Mouse (Mus musculus) heart, embryonic 12.5 days (tissue): ENCODE data around the gene Tmem251. TPM values are rescaled to one million over a fixed set of nuclear protein-coding genes. Genes with fewer than 3 reads are reported as not detected.

Source experiments
- ATAC-seq: fragments of 200-750 bp; cut with Nextera tagmentation; 2 replicates; pipeline ENCODE4 v1.8.0; 2017; ENCODE audit warnings: moderate TSS enrichment, moderate library complexity; ENCODE audit not compliant: insufficient number of reproducible peaks, low FRiP score
- H3K27ac ChIP-seq: fragments of 300-500 bp; sonication (generic); 2 replicates; pipeline ENCODE4 v1.5.1; 2016; ENCODE audit warnings: mild to moderate bottlenecking, moderate library complexity; ENCODE audit not compliant: poor library complexity, severe bottlenecking
- H3K27me3 ChIP-seq: fragments of 300-500 bp; sonication (generic); replicated peaks from 2 replicates; pipeline ENCODE4 v1.6.1; 2016; ENCODE audit warnings: mild to moderate bottlenecking, moderate library complexity
- H3K36me3 ChIP-seq: fragments of 300-500 bp; sonication (generic); 2 replicates; pipeline ENCODE4 v1.6.1; 2016; ENCODE audit warnings: mild to moderate bottlenecking, moderate library complexity
- H3K4me1 ChIP-seq: fragments of 300-500 bp; sonication (generic); replicated peaks from 2 replicates; pipeline ENCODE4 v1.6.1; 2016; ENCODE audit warnings: mild to moderate bottlenecking
- H3K4me2 ChIP-seq: fragments of 300-500 bp; sonication (generic); 2 replicates; pipeline ENCODE4 v1.6.1; 2016; ENCODE audit warnings: mild to moderate bottlenecking, moderate library complexity
- H3K4me3 ChIP-seq: fragments of 300-500 bp; sonication (generic); 2 replicates; pipeline ENCODE4 v1.5.1; 2016; ENCODE audit warnings: mild to moderate bottlenecking
- H3K9ac ChIP-seq: fragments of 300-500 bp; sonication (generic); 2 replicates; pipeline ENCODE4 v1.6.1; 2016; ENCODE audit warnings: mild to moderate bottlenecking, moderate library complexity
- H3K9me3 ChIP-seq: fragments of 300-500 bp; sonication (generic); replicated peaks from 2 replicates; pipeline ENCODE4 v1.6.1; 2016; ENCODE audit warnings: mild to moderate bottlenecking, moderate library complexity
- WGBS: fragments of 180-500 bp; shearing (Covaris S2); methylation state at CpG from one replicate; pipeline ENCODE4 v1.1.7; 2016; 5-methylcytosine and 5-hydroxymethylcytosine counted together
- polyA plus RNA-seq: library from polyadenylated mRNA; unstranded; fragments of >200 nt; fragmentation: Nextera tagmentation; extraction: Ambion mirVana; gene quantifications from 2 replicates; pipeline ENCODE4 v1.2.1, GENCODE M21; 2016

The Tmem251 gene
- polyA plus RNA-seq, 1 experiment from 2014 or later: 8.2 TPM

- H3K4me3 ChIP-seq: no peak overlapping the region
- no peaks in the 10 kb centered on the region for H3K9me3 ChIP-seq
- H3K9ac ChIP-seq: no peak overlapping the region
- ATAC-seq: no peak
- no peak overlapping the region for H3K4me2 ChIP-seq
- no peak overlapping the region for H3K27ac ChIP-seq
- H3K4me1 ChIP-seq: 0 out of 2 replicates have a peak, but pooled peaks cover 2% of the 10 kb centered on the region
- 68% methylated on average over 20 of the region's 20 CpGs for WGBS
- H3K27me3 ChIP-seq: no peaks in the 10 kb centered on the region
- no peaks in the 10 kb centered on the region for H3K36me3 ChIP-seq
These were observed 30.3 kb upstream of the Tmem251 start for GRCm38 (mm10) chr12:102713153-102713865.

GRCm38 (mm10) chr12:102714116-102714515 lies 29.4 kb upstream of the Tmem251 start:
- Histone ChIP-seq H3K4me3 (no peak overlapping the region), H3K27ac (no peak overlapping the region), H3K4me1 (no peaks in the 10 kb centered on the region), H3K9me3 (no peaks in the 10 kb centered on the region), H3K9ac (no peak overlapping the region), H3K36me3 (no peaks in the 10 kb centered on the region), H3K4me2 (no peak overlapping the region), H3K27me3 (no peaks in the 10 kb centered on the region)
- 79% methylated on average over 2 of the region's 2 CpGs for WGBS
- no peak for ATAC-seq

GRCm38 (mm10) chr12:102714654-102715395 lies 28.7 kb upstream of the Tmem251 start:
- ATAC-seq: no peak
- H3K4me2 ChIP-seq: no peak overlapping the region
- H3K36me3 ChIP-seq: no peaks in the 10 kb centered on the region
- H3K4me1 ChIP-seq: no peaks in the 10 kb centered on the region
- H3K27me3 ChIP-seq: no peaks in the 10 kb centered on the region
- 77% methylated on average over 10 of the region's 10 CpGs for WGBS
- no peaks in the 10 kb centered on the region for H3K9me3 ChIP-seq
- H3K4me3 ChIP-seq: no peak overlapping the region
- no peak overlapping the region for H3K9ac ChIP-seq
- H3K27ac ChIP-seq: no peak overlapping the region

GRCm38 (mm10) chr12:102719552-102720315 lies 23.8 kb upstream of the Tmem251 start:
- Histone ChIP-seq H3K36me3 (no peaks in the 10 kb centered on the region), H3K4me2 (no peak overlapping the region), H3K4me1 (peaks cover 6% of the 10 kb centered on the region), H3K9me3 (no peaks in the 10 kb centered on the region), H3K27me3 (no peaks in the 10 kb centered on the region), H3K4me3 (no peak overlapping the region), H3K9ac (no peak overlapping the region), H3K27ac (no peak overlapping the region)
- WGBS: 32% methylated on average over 13 of the region's 13 CpGs
- ATAC-seq: no peak

- peaks cover 6% of the 10 kb centered on the region for H3K4me1 ChIP-seq
- WGBS: 56% methylated on average over 11 of the region's 11 CpGs
- no peak overlapping the region for H3K27ac ChIP-seq
- H3K4me2 ChIP-seq: no peak overlapping the region
- no peak overlapping the region for H3K4me3 ChIP-seq
- no peaks in the 10 kb centered on the region for H3K36me3 ChIP-seq
- ATAC-seq: no peak; the same call in 1 of the 2 replicates
- H3K9me3 ChIP-seq: no peaks in the 10 kb centered on the region
- no peak overlapping the region for H3K9ac ChIP-seq
- H3K27me3 ChIP-seq: no peaks in the 10 kb centered on the region
These were observed 21.1 kb upstream of the Tmem251 start for GRCm38 (mm10) chr12:102722451-102722850.

GRCm38 (mm10) chr12:102722966-102723365 lies 20.6 kb upstream of the Tmem251 start:
- 81% methylated on average over 8 of the region's 8 CpGs for WGBS
- Histone ChIP-seq H3K4me2 (no peak overlapping the region), H3K9me3 (no peaks in the 10 kb centered on the region), H3K27me3 (no peaks in the 10 kb centered on the region), H3K4me1 (peaks cover 6% of the 10 kb centered on the region), H3K9ac (no peak overlapping the region), H3K4me3 (no peak overlapping the region), H3K36me3 (no peaks in the 10 kb centered on the region), H3K27ac (no peak overlapping the region)
- no peak for ATAC-seq

- no peaks in the 10 kb centered on the region for H3K9me3 ChIP-seq
- peaks cover 6% of the 10 kb centered on the region for H3K4me1 ChIP-seq
- no peaks in the 10 kb centered on the region for H3K27me3 ChIP-seq
- no peak for ATAC-seq
- 0 out of 2 replicates have a peak overlapping the region, but pooled peaks have one; percentile 7 for H3K27ac ChIP-seq
- H3K4me2 ChIP-seq: no peak overlapping the region; the same call in 1 of the 2 replicates
- H3K36me3 ChIP-seq: no peaks in the 10 kb centered on the region
- H3K4me3 ChIP-seq: no peak overlapping the region
- 40% methylated on average over 6 of the region's 6 CpGs for WGBS
- H3K9ac ChIP-seq: no peak overlapping the region
These were observed 19.7 kb upstream of the Tmem251 start for GRCm38 (mm10) chr12:102723861-102724260.

GRCm38 (mm10) chr12:102725146-102725545 lies 18.4 kb upstream of the Tmem251 start:
- ATAC-seq: no peak
- H3K27ac ChIP-seq: no peak overlapping the region
- peaks cover 7% of the 10 kb centered on the region for H3K4me1 ChIP-seq
- no peak overlapping the region for H3K4me2 ChIP-seq
- H3K27me3 ChIP-seq: no peaks in the 10 kb centered on the region
- WGBS: 90% methylated on average over 6 of the region's 6 CpGs
- H3K4me3 ChIP-seq: no peak overlapping the region
- H3K9ac ChIP-seq: no peak overlapping the region
- H3K9me3 ChIP-seq: no peaks in the 10 kb centered on the region
- H3K36me3 ChIP-seq: no peaks in the 10 kb centered on the region

GRCm38 (mm10) chr12:102725761-102726175 lies 17.8 kb upstream of the Tmem251 start:
- no peaks in the 10 kb centered on the region for H3K9me3 ChIP-seq
- no peak overlapping the region for H3K27ac ChIP-seq
- no peak overlapping the region for H3K4me2 ChIP-seq
- H3K4me3 ChIP-seq: no peak overlapping the region
- WGBS: 69% methylated on average over 7 of the region's 7 CpGs
- no peak for ATAC-seq
- no peak overlapping the region for H3K9ac ChIP-seq
- peaks cover 13% of the 10 kb centered on the region for H3K4me1 ChIP-seq
- no peaks in the 10 kb centered on the region for H3K36me3 ChIP-seq
- no peaks in the 10 kb centered on the region for H3K27me3 ChIP-seq

- Histone ChIP-seq H3K27ac (no peak overlapping the region), H3K4me2 (peak overlapping the region; percentile 57), H3K4me1 (peaks cover 22% of the 10 kb centered on the region), H3K27me3 (no peaks in the 10 kb centered on the region), H3K36me3 (no peaks in the 10 kb centered on the region), H3K4me3 (peak overlapping the region; percentile 21; the same call in 1 of the 2 replicates), H3K9me3 (no peaks in the 10 kb centered on the region), H3K9ac (no peak overlapping the region)
- ATAC-seq: peak; percentile 94
- WGBS: 38% methylated on average over 26 of the region's 26 CpGs
These were observed 13.4 kb upstream of the Tmem251 start for GRCm38 (mm10) chr12:102729855-102730797.
